Mouse (Mus musculus): ENCODE measurements around the gene Fbxo21. TPM values are rescaled to one million over a fixed set of nuclear protein-coding genes. Genes with fewer than 3 reads are reported as not detected.
A peak's percentile ranks its signal among the peaks of the same experiment; 100 is the strongest.

Gene Fbxo21
- total RNA-seq, 2 experiments from 2014 or later: 38.2 to 44.9 TPM

DNA sequence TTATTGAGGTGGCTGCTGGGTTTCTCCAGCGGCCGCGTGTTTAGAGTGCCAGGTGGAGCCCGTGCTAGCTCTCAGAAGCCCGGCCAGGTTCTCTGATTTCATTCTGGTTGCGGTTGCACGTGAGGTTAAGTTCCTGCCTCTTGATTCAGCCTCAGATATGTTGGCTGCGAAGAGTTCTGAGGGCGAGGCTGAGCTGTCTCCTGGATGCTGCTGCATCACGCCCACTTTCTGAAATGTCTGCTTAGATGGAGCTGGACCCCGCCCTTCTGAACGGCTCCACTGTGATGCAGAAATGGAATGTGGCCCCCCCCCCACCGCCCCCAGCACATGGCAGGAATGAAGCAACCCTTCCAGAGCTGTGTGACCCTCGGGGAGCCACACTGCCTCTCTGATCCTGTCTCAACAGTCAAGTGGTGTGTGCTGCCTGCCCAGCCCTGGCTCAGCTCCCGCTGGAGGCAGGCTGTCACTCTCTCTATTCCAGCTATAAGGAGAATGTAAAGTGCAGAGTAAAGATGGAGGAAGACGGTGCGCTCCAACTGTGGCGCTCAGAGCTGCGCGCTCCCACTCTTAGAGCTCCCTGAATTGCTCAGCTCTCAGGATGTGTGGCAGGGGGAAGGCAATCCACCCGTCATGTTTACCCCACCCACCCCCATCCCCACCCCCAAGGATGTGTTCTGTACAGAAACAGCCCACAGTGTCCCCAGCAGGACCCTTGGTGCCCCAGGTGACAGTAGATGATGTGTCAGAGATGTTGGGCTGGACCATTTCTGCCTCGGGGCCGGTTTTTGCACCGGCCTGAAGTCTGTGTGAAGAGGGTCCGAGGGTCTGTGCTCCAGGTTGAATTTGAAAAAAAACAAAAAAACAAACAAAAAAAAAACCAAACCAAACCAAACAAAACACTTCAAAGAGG, 60.6 kb downstream of the Fbxo21 start:
- intact Hi-C loops (cut with DNase I): no loop called here
- DNase-seq (ENCODE audit: low spot score): no peak

GRCm38 (mm10) chr5:118037798-118038484, 61.4 kb downstream of the Fbxo21 start:
- no peak for DNase-seq (ENCODE audit: low spot score)
- intact Hi-C loops (cut with DNase I): no loop called here

DNA sequence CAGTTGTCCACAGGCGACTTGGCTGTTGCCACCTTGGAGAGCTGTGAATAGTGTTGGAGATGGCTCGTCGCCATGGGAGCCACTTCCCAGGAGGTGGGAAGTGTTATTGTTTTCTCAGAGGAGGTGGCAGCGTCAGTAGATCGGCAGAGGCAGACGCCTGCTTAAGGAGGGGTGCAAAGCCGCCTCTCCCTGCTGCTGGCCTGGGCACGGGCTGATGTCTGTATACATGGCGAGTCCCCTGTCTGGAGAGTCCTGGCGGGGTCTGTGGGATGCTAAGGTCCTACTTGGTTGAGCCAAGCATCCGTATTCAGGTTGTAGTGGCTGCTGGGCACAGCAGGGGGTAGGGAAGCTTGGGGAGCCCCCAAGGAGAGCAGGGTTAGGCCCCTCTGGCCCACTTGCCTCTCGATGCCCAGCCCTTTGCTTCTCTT, 62.7 kb downstream of the Fbxo21 start:
- intact Hi-C loops (cut with DNase I): no loop called here
- no peak for DNase-seq (ENCODE audit: low spot score)

DNA sequence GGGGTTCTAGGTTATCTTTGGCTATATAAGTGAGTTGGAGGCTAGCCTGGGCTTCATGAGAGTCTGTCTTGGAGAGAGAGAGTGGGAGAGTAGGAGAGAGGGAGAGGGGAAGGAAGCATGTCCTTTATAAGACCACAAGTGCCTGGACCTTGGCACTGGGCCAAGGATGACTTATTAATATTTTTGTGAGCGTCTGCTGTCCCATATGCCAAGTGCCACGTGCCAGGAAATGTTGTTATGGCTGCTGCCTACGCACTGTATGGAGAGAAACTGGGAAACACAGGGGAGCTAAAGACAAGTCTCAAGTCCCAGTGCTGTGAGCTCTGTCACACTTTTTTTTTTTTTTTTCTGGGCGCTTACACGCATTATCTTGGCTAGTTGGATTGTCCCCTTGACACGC, 66.1 kb downstream of the Fbxo21 start:
- intact Hi-C loops (cut with DNase I): no loop called here
- DNase-seq (ENCODE audit: low spot score): no peak

DNA sequence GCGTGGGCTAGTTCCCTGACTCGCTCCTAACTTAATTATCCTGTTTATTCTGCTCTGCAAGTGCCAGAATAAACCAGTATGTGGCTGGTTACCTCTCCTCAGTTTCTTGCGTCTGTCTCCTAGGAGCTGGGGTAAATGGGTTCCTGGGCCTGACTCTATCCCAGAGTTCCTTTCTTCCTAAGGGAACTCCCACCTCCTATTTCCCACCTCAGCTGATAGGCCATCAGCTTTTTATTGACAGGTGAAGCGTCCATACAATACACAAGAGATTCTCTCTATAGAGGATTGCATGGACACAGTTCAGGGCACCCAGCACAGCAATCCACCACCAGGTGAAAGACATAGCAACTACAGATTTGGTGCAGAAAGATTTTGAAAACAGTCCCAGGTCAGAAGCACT, 67.2 kb downstream of the Fbxo21 start:
- intact Hi-C loops (cut with DNase I): no loop called here
- DNase-seq (ENCODE audit: low spot score): no peak

GRCm38 (mm10) chr5:118044907-118045306, 68.4 kb downstream of the Fbxo21 start:
- intact Hi-C loops (cut with DNase I): no loop called here
- DNase-seq (ENCODE audit: low spot score): no peak

GRCm38 (mm10) chr5:118045385-118045784, 68.9 kb downstream of the Fbxo21 start:
- intact Hi-C loops (cut with DNase I): no loop called here

DNA sequence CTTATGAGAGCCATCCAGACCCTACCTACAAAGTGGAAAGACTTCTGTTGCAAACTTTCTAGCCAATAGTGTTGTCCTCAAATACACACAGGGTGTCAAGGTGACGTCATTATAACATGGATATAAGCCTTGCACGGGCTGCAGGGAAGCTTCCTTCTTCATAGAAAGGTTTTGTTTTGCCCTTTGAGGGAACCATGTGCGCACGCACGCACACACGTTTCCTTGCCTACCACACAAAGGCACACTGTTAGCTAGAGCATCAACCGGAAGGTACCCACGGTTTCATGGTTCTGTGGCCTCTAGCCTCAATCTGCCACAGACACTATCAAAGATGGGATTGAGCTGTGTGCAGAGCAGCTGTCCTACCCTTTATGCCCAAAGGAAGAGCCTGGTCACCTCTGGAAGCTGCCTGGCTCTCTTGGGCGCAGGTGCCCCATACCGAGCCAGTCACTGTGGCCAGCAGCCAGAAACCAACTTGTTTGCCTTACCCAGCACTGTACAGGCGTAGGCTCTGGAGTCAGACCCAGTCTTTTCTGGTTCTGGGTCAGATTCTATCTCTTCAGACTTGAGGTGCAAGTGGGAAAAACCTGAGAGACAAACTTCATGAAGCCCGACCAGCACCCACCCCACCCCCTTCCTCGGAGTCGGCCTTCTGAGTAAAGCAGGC, 70.7 kb downstream of the Fbxo21 start:
- intact Hi-C loops (cut with DNase I): no loop called here
- DNase-seq (ENCODE audit: low spot score): no peak

More at GRCm38 (mm10) chr5:118045385-118045784, 68.9 kb downstream of the Fbxo21 start:
- DNase-seq (ENCODE audit: low spot score): no peak

DNA sequence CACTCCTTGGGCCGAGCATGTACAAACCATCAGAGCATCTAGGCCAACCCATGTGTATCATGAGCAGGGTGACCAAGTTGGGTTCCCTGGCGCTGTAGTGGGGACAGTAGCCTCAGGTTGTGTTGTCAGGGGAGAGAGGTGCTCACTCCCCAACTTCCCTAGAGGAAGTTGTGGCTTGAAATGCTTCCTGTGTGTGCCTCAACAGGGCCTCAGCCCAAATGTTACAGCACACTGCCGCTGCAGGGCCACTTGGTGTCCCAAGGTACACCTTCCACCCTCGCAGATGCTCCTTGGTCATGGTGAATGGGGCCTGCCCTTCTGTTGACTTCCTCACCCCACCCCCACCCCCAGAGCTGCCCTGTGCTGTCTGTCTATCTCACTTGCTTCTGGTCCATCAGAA, 71.9 kb downstream of the Fbxo21 start:
- DNase-seq (ENCODE audit: low spot score): no peak
- intact Hi-C loops (cut with DNase I): no loop called here

- intact Hi-C loops (cut with DNase I): no loop called here
- no peak for DNase-seq (ENCODE audit: low spot score)
These were observed 72.4 kb downstream of the Fbxo21 start for GRCm38 (mm10) chr5:118048928-118049327.

DNA sequence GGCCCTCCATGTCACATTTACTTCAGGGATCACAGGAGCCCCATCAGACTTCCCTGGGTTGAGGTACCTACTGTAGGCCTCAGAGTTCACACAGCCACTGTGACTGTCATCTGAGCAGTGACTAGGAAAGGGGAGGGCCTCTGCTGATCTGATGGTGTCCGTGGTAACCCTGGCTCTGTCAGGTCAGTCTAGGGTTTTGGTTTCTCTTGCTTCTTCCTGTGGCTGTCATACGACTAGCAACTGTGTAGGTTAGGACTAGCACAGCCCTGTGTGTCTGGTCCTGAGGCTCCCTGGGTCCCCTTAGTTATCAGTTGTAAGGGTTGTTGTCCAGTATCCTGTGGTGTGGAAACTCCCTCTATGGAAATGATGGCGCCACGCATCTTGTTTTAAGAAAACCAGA, 74.2 kb downstream of the Fbxo21 start:
- no peak for DNase-seq (ENCODE audit: low spot score)
- intact Hi-C loops (cut with DNase I): no loop called here

GRCm38 (mm10) chr5:118051981-118052662, 75.6 kb downstream of the Fbxo21 start:
- intact Hi-C loops (cut with DNase I): no loop called here
- no peak for DNase-seq (ENCODE audit: low spot score)

DNA sequence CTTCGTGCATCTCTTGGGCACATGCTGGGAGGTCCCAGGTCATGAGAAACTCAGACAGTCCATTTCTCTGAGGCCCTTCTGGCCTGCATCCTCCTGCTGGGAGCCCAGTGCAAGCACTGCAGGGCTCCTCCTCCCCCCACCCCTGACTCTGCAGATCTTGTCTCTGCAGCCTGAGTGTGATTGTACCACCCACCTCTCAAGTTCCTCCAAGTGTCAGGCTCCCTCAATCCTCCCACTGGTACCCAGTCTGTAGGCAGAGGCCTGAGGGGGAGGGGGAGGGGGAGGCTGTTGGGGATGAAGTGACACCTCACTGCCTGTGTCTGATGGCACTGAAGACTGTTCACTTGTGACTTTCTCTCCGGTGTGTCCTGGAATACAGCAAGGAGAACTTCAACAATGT, 76.7 kb downstream of the Fbxo21 start:
- DNase-seq (ENCODE audit: low spot score): no peak
- intact Hi-C loops (cut with DNase I): no loop called here

GRCm38 (mm10) chr5:118057508-118058111, 81.1 kb downstream of the Fbxo21 start:
- intact Hi-C loops (cut with DNase I): no loop called here
- peak; percentile 39 for DNase-seq (ENCODE audit: low spot score)

DNA sequence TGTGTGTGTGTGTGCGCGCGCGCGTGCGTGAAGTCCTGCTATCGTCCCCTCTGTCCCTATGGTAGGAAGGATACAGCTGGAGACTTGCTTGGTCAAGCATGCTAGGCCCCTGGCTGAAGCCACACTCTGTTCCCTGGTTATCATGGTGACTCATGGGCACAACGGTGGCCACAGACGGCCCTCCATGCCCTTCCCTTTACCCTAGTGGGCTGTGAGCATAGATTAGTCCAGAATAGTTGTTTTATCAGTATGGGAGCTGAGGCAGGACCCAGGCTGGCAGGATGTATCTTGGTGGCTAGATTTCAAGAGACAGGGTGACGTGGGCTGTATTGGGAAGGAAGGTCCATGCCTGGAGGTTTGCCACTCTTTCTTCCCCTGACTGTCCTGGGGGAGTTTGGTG, 82.3 kb downstream of the Fbxo21 start:
- intact Hi-C loops (cut with DNase I): no loop called here
- no peak for DNase-seq (ENCODE audit: low spot score)

GRCm38 (mm10) chr5:118059646-118060045, 83.1 kb downstream of the Fbxo21 start:
- intact Hi-C loops (cut with DNase I): no loop called here
- no peak for DNase-seq (ENCODE audit: low spot score)

All from heart, postnatal 25 days (tissue).